Mouse (Mus musculus) heart, embryonic 11.5 days (tissue): ENCODE measurements at regions not wholly inside any gene's neighbourhood (a gene's known extent, or its start where the extent isn't known, plus 50 kb on each side); places are given as distances from the start of the nearest gene placed in this dataset.

ENCODE experiments used
- ATAC-seq: fragments of 200-750 bp; cut with Nextera tagmentation; replicated peaks from 2 replicates; pipeline ENCODE4 v1.8.0; 2017; ENCODE audit warnings: moderate library complexity; ENCODE audit not compliant: insufficient number of reproducible peaks, low FRiP score, low TSS enrichment
- H3K27ac ChIP-seq: fragments of 300-500 bp; sonication (generic); 2 replicates; pipeline ENCODE4 v1.5.1; 2014; ENCODE audit warnings: mild to moderate bottlenecking, low read depth, low read length
- H3K27me3 ChIP-seq: fragments of 300-500 bp; sonication (generic); 2 replicates; pipeline ENCODE4 v1.6.1; 2014; ENCODE audit warnings: mild to moderate bottlenecking, low read length, mixed read lengths; ENCODE audit not compliant: control insufficient read depth, insufficient read depth
- H3K36me3 ChIP-seq: fragments of 300-500 bp; sonication (generic); 2 replicates; pipeline ENCODE4 v1.6.1; 2014; ENCODE audit warnings: mild to moderate bottlenecking, low read length, moderate library complexity, mixed read lengths; ENCODE audit not compliant: control insufficient read depth, insufficient read depth
- H3K4me1 ChIP-seq: fragments of 300-500 bp; sonication (generic); 2 replicates; pipeline ENCODE4 v1.6.1; 2014; ENCODE audit warnings: low read length; ENCODE audit not compliant: control insufficient read depth, insufficient read depth
- H3K4me2 ChIP-seq: fragments of 300-500 bp; sonication (generic); 2 replicates; pipeline ENCODE4 v1.6.1; 2014; ENCODE audit warnings: mild to moderate bottlenecking, moderate library complexity
- H3K4me3 ChIP-seq: fragments of 300-500 bp; sonication (generic); 2 replicates; pipeline ENCODE4 v1.5.1; 2014; ENCODE audit warnings: low read depth, low read length
- H3K9ac ChIP-seq: fragments of 300-500 bp; sonication (generic); 2 replicates; pipeline ENCODE4 v1.6.1; 2014; ENCODE audit warnings: mild to moderate bottlenecking, low read depth, low read length, moderate library complexity
- H3K9me3 ChIP-seq: fragments of 300-500 bp; sonication (generic); replicated peaks from 2 replicates; pipeline ENCODE4 v1.6.1; 2016; ENCODE audit warnings: low read length; ENCODE audit not compliant: control insufficient read depth
- WGBS: fragments of 180-500 bp; shearing (Covaris S2); extraction: QIAGEN DNeasy Blood & Tissue Kit; methylation state at CpG from one replicate; pipeline ENCODE4 v1.1.7; 2014; ENCODE audit not compliant: insufficient replicate concordance; 5-methylcytosine and 5-hydroxymethylcytosine counted together

GRCm38 (mm10) chr12:58619508-58620310 lies 350.6 kb upstream of the Clec14a start:
- Histone ChIP-seq H3K9ac (no peak overlapping the region), H3K27ac (no peak overlapping the region), H3K4me2 (no peak overlapping the region), H3K4me3 (no peak overlapping the region), H3K27me3 (no peaks in the 10 kb centered on the region), H3K9me3 (no peaks in the 10 kb centered on the region), H3K4me1 (no peaks in the 10 kb centered on the region), H3K36me3 (no peaks in the 10 kb centered on the region)
- ATAC-seq = no peak
- WGBS = 77% methylated on average over 7 of the region's 7 CpGs

GRCm38 (mm10) chr12:58594781-58595180 lies 325.7 kb upstream of the Clec14a start:
- Histone ChIP-seq H3K27ac (no peak overlapping the region), H3K4me1 (no peaks in the 10 kb centered on the region), H3K9me3 (no peaks in the 10 kb centered on the region), H3K36me3 (no peaks in the 10 kb centered on the region), H3K4me2 (no peak overlapping the region), H3K9ac (no peak overlapping the region), H3K4me3 (no peak overlapping the region), H3K27me3 (no peaks in the 10 kb centered on the region)
- ATAC-seq = no peak
- WGBS = 85% methylated on average over 9 of the region's 9 CpGs

GRCm38 (mm10) chr12:58591480-58591829 lies 322.4 kb upstream of the Clec14a start:
- no peaks in the 10 kb centered on the region for H3K9me3 ChIP-seq
- no peaks in the 10 kb centered on the region for H3K36me3 ChIP-seq
- H3K9ac ChIP-seq = no peak overlapping the region
- H3K4me3 ChIP-seq = no peak overlapping the region
- no peaks in the 10 kb centered on the region for H3K27me3 ChIP-seq
- WGBS = 73% methylated on average over 3 of the region's 3 CpGs
- no peak overlapping the region for H3K4me2 ChIP-seq
- no peak overlapping the region for H3K27ac ChIP-seq
- no peaks in the 10 kb centered on the region for H3K4me1 ChIP-seq
- ATAC-seq = no peak

- H3K9ac ChIP-seq = no peak overlapping the region
- H3K36me3 ChIP-seq = no peaks in the 10 kb centered on the region
- H3K9me3 ChIP-seq = no peaks in the 10 kb centered on the region
- H3K4me1 ChIP-seq = no peaks in the 10 kb centered on the region
- ATAC-seq = no peak
- no peak overlapping the region for H3K27ac ChIP-seq
- H3K4me2 ChIP-seq = no peak overlapping the region
- no peak overlapping the region for H3K4me3 ChIP-seq
- H3K27me3 ChIP-seq = no peaks in the 10 kb centered on the region
- whole genome bisulfite sequencing = 59% methylated on average over 7 of the region's 7 CpGs
Observed at GRCm38 (mm10) chr12:58590547-58591479, 321.7 kb upstream of the Clec14a start.

- ATAC-seq = no peak
- Histone ChIP-seq H3K36me3 (no peaks in the 10 kb centered on the region), H3K27me3 (no peaks in the 10 kb centered on the region), H3K4me1 (no peaks in the 10 kb centered on the region), H3K9me3 (no peaks in the 10 kb centered on the region), H3K9ac (no peak overlapping the region), H3K27ac (no peak overlapping the region), H3K4me3 (no peak overlapping the region), H3K4me2 (no peak overlapping the region)
- WGBS = 88% methylated on average over 5 of the region's 5 CpGs
Observed at GRCm38 (mm10) chr12:58581811-58582572, 312.9 kb upstream of the Clec14a start.

- ATAC-seq = no peak
- Histone ChIP-seq H3K27me3 (no peaks in the 10 kb centered on the region), H3K4me3 (no peak overlapping the region), H3K27ac (no peak overlapping the region), H3K9me3 (no peaks in the 10 kb centered on the region), H3K9ac (no peak overlapping the region), H3K36me3 (no peaks in the 10 kb centered on the region), H3K4me2 (no peak overlapping the region), H3K4me1 (no peaks in the 10 kb centered on the region)
- 69% methylated on average over 1 of the region's 1 CpGs for whole genome bisulfite sequencing
Observed at GRCm38 (mm10) chr12:58569056-58569455, 300.0 kb upstream of the Clec14a start.

GRCm38 (mm10) chr12:58560840-58561239 lies 291.8 kb upstream of the Clec14a start:
- H3K9ac ChIP-seq = no peak overlapping the region
- no peak overlapping the region for H3K27ac ChIP-seq
- WGBS = 80% methylated on average over 5 of the region's 5 CpGs
- H3K4me2 ChIP-seq = no peak overlapping the region
- no peaks in the 10 kb centered on the region for H3K9me3 ChIP-seq
- no peaks in the 10 kb centered on the region for H3K36me3 ChIP-seq
- H3K4me3 ChIP-seq = no peak overlapping the region
- no peaks in the 10 kb centered on the region for H3K27me3 ChIP-seq
- no peaks in the 10 kb centered on the region for H3K4me1 ChIP-seq
- no peak for ATAC-seq

GRCm38 (mm10) chr12:58559833-58560232 lies 290.7 kb upstream of the Clec14a start:
- H3K27me3 ChIP-seq = no peaks in the 10 kb centered on the region
- H3K27ac ChIP-seq = no peak overlapping the region
- no peak overlapping the region for H3K4me2 ChIP-seq
- H3K9me3 ChIP-seq = no peaks in the 10 kb centered on the region
- no peaks in the 10 kb centered on the region for H3K4me1 ChIP-seq
- 36% methylated on average over 1 of the region's 1 CpGs for WGBS
- H3K4me3 ChIP-seq = no peak overlapping the region
- ATAC-seq = no peak
- H3K9ac ChIP-seq = no peak overlapping the region
- H3K36me3 ChIP-seq = no peaks in the 10 kb centered on the region
